Mouse (Mus musculus): Measurements from ENCODE around the gene Ppfibp1. TPM values are rescaled to one million over a fixed set of nuclear protein-coding genes. Genes with fewer than 3 reads are reported as not detected.
A peak's percentile ranks its signal among the peaks of the same experiment; 100 is the strongest.

The Ppfibp1 gene
- 12.7 and 16.5 TPM in 2 replicates for polyA plus RNA-seq (2015; fragmentation: Nextera tagmentation; extraction: Ambion mirVana)

DNA sequence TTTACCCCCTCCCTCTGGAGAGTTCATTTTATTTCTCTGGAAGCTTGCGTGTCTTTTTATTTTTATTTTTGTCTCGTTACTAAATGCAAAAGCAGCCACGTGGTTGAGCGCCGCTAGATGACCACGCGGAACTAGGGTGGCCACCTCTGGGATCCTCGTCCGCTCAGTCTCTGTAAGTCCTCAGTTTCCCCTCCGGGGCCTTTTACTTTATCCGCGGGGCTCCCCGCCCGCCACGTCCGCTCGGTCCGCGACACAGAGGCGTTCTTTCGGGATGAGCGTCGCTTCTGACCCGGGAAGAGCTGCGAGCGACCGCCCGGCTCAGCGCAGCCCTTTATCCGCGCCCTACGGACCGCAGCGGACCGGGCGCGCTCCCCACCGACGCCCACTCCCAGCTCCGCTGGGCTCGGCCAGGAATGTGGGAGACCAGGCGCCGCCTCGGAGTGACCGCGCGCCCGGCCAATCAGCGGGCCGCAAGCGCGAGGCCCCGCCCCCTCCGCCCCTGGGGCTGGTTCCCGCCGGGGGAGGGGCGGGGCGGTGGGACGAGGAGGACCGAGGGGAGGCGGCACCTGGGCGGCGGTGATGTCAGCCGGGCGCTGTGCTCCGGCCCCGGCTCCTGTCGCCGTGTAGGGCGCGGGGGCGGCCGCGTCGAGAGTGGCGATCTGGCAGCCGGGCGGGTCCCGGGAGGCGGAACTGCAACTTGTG is at the start of gene Ppfibp1:
TSS of gene Ppfibp1 (plus strand) at position 530 of the 702 bp plus-strand sequence.
- no peaks in the 10 kb centered on the region for H3K36me3 ChIP-seq (ENCODE audit: poor library complexity, severe bottlenecking)
- peak within 1 kb of the TSS; percentile 80 for H3K4me3 ChIP-seq
- no peak within 1 kb of the TSS for H3K27ac ChIP-seq
- ATAC-seq, result peak; percentile 97
- WGBS, result under 1% methylated on average over 71 of the region's 80 CpGs
- H3K27me3 ChIP-seq, result peaks cover 3% of the 10 kb centered on the region; the same call in 1 of the 2 replicates
- peaks cover 11% of the 10 kb centered on the region for H3K4me1 ChIP-seq
- peak within 1 kb of the TSS; percentile 79 for H3K4me2 ChIP-seq
- H3K9ac ChIP-seq, result peak within 1 kb of the TSS; percentile 76
- no peaks in the 10 kb centered on the region for H3K9me3 ChIP-seq (replicated peaks)

DNA sequence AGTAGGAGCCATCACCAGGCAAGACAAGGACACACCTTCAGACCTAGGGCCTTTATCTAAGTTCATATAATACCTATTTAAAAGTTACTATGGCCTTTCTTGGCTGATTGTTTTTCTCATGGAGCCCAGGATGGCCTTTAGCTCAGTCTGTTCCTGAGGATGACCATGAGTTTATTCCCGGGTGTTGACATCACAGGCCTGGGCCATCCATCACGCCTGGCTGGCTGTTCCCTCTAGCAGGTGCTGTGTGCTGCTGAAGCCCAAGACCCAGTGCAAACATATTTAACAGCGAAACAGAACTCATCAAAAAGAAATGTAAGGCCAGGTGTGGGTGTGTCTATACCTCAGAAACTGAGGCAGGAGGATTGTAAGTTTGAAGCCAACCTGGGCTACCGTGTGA is 49.4 kb upstream of the Ppfibp1 start:
- Histone ChIP-seq H3K36me3 (ENCODE audit: poor library complexity, severe bottlenecking) (no peaks in the 10 kb centered on the region), H3K4me2 (no peak overlapping the region), H3K4me1 (no peaks in the 10 kb centered on the region), H3K9me3 (replicated peaks) (no peaks in the 10 kb centered on the region), H3K9ac (no peak overlapping the region), H3K27me3 (no peaks in the 10 kb centered on the region), H3K4me3 (no peak overlapping the region), H3K27ac (no peak overlapping the region)
- no peak for ATAC-seq
- 89% methylated on average over 4 of the region's 4 CpGs for WGBS

DNA sequence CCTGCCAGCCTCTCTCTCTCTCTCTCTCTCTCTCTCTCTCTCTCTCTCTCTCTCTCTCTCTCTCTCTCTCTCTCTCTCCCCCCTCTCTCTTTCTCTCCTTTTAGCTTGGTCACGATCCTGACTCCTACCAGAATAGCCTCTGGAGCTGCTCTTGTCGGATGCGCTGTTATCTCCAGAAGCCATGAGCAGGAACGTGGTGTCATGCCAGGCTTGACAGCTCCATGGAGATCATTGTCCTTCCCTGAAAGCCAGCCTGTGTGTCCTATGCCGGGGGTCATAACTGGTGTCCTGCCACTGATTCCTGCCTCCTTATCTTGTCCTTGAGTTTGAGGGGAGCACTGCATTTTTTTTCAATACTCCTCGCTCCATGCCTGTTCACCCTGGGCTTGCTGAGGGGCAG is 43.4 kb upstream of the Ppfibp1 start:
- 93% methylated on average over 6 of the region's 6 CpGs for WGBS
- H3K9me3 ChIP-seq (replicated peaks), result no peaks in the 10 kb centered on the region
- no peak overlapping the region for H3K4me2 ChIP-seq
- no peak overlapping the region for H3K4me3 ChIP-seq
- no peak overlapping the region for H3K9ac ChIP-seq
- no peaks in the 10 kb centered on the region for H3K4me1 ChIP-seq
- H3K27me3 ChIP-seq, result no peaks in the 10 kb centered on the region
- H3K27ac ChIP-seq, result no peak overlapping the region
- no peaks in the 10 kb centered on the region for H3K36me3 ChIP-seq (ENCODE audit: poor library complexity, severe bottlenecking)
- ATAC-seq, result no peak

DNA sequence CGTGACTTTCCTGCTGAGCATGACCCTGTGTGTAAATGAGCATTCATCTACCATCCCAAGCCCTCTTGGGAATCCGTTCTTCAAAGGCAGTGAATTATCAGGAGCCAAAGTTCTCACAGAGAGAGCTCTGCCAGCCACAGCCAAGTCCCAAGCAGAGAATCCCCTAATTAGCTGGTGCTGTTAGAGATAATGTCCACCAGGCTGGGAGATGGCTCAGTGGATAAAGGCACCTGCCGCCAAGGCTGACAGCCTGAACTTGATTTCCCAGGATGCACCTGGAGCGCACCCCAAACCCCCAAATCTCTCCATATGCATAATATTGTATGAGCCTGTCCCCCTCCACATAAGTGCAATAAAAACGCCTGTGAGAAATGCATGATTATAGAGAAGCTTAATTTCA is 42.9 kb upstream of the Ppfibp1 start:
- H3K36me3 ChIP-seq (ENCODE audit: poor library complexity, severe bottlenecking), result no peaks in the 10 kb centered on the region
- H3K9ac ChIP-seq, result no peak overlapping the region
- no peak overlapping the region for H3K4me2 ChIP-seq
- WGBS, result 65% methylated on average over 5 of the region's 5 CpGs
- ATAC-seq, result no peak
- H3K27ac ChIP-seq, result no peak overlapping the region
- no peaks in the 10 kb centered on the region for H3K27me3 ChIP-seq
- no peak overlapping the region for H3K4me3 ChIP-seq
- no peaks in the 10 kb centered on the region for H3K4me1 ChIP-seq
- H3K9me3 ChIP-seq (replicated peaks), result no peaks in the 10 kb centered on the region

DNA sequence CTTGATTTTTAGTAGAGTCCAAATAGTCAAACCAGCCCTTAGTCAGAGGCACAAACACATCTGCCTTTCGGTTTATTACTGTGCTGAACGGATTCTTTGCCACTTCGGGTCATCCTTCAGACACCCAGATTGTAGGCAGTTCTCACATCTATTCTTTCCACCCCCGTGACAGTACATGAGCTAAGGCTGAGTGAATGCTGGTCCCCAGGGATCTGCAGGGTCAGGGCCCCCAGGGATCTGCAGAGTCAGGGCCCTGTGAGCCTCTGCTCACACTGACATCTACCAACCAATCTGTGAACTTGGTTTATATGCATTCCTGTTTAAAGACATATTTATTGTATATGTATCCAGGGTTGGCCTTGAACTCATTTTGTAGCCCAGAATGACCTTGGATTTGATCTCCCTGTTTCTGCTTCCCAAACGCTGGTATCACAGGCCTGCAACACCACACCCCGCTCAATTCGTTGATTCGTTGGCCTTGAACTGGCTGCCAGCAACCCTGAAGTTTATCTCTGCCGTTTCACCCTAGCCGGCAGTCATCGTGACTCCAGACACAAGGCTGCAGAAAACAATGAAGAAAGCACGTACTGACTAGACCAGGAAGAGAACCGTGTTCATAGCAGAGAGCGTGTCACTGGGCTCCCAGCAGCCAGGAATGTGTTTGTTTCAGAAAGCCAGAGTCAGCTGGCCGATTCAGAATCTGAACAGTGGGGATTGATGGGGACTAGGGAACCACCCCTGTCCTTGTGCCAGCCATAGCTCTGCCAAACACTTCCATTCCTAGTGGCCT is 42.1 kb upstream of the Ppfibp1 start:
- no peaks in the 10 kb centered on the region for H3K9me3 ChIP-seq (replicated peaks)
- H3K36me3 ChIP-seq (ENCODE audit: poor library complexity, severe bottlenecking), result no peaks in the 10 kb centered on the region
- no peak for ATAC-seq
- WGBS, result 83% methylated on average over 15 of the region's 15 CpGs
- no peaks in the 10 kb centered on the region for H3K27me3 ChIP-seq
- no peak overlapping the region for H3K27ac ChIP-seq
- H3K4me3 ChIP-seq, result no peak overlapping the region
- H3K4me1 ChIP-seq, result no peaks in the 10 kb centered on the region
- no peak overlapping the region for H3K9ac ChIP-seq
- H3K4me2 ChIP-seq, result no peak overlapping the region

DNA sequence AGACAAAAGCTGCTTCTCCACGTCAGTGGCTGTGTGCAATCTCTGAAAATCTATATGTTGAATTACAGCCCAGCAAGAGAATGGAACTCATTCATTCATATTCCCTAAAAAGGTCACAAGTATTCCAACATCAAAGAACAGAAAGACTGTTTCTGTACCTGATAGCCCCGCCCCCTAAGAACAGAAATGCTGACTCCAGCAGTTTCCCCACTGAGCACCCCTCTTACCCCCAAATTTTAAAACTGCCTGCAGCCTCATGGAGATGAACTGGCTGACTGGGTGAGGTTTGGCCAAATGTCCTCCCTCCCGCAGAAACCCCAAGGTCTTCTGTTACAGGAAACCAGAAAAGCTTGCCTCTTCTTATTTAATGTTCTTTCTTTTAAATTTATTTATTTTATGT is 40.9 kb upstream of the Ppfibp1 start:
- no peaks in the 10 kb centered on the region for H3K27me3 ChIP-seq
- 73% methylated on average over 3 of the region's 3 CpGs for WGBS
- H3K4me1 ChIP-seq, result no peaks in the 10 kb centered on the region
- no peak overlapping the region for H3K4me2 ChIP-seq
- no peaks in the 10 kb centered on the region for H3K9me3 ChIP-seq (replicated peaks)
- H3K27ac ChIP-seq, result no peak overlapping the region
- no peak for ATAC-seq
- H3K36me3 ChIP-seq (ENCODE audit: poor library complexity, severe bottlenecking), result no peaks in the 10 kb centered on the region
- no peak overlapping the region for H3K4me3 ChIP-seq
- H3K9ac ChIP-seq, result no peak overlapping the region

DNA sequence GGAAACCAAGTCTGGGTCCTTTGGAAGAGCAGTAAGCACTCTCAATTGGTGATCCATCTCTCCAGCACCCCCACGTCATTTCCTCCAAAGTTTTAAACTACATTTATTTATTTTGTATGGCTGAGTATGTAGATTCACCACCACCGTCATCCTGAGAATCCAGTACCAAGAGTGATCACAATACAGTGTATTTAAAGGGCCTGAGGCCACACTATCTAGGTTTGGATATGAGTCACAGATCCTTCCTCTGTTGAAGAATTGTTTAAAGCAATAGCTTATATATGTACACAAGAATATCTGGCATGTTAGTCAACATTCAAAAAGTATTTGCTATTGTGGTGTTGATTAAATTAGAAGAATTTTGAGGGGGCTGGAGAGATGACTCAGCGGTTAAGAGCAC is 40.0 kb upstream of the Ppfibp1 start:
- Histone ChIP-seq H3K9ac (no peak overlapping the region), H3K4me2 (no peak overlapping the region), H3K36me3 (ENCODE audit: poor library complexity, severe bottlenecking) (no peaks in the 10 kb centered on the region), H3K4me1 (no peaks in the 10 kb centered on the region), H3K27ac (no peak overlapping the region), H3K4me3 (no peak overlapping the region), H3K9me3 (replicated peaks) (no peaks in the 10 kb centered on the region), H3K27me3 (no peaks in the 10 kb centered on the region)
- 89% methylated on average over 3 of the region's 3 CpGs for WGBS
- ATAC-seq, result no peak

DNA sequence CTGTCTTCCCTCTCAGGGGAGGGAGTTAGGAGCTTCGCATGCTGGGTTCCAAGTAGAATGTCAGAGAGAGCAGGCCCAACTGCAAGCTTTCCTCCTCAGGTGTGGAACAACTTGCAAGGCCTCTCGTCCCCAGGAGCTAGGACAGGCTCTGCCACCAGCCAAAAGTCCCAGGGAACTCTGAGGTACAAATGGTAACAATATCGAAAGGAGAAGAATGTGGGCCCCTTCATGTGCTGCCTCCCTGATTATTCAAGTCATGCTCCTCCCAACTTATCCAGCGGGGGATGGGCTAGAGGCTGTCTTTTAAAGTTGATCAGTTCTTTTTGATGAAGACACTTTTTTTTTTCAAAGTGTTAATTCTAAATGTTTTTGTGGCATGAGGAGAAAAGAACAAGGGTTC is 38.2 kb upstream of the Ppfibp1 start, which contains the start of gene Smco2:
TSS of gene Smco2 (plus strand) at position 55 of the 400 bp plus-strand sequence.
- H3K4me1 ChIP-seq, result no peaks in the 10 kb centered on the region

DNA sequence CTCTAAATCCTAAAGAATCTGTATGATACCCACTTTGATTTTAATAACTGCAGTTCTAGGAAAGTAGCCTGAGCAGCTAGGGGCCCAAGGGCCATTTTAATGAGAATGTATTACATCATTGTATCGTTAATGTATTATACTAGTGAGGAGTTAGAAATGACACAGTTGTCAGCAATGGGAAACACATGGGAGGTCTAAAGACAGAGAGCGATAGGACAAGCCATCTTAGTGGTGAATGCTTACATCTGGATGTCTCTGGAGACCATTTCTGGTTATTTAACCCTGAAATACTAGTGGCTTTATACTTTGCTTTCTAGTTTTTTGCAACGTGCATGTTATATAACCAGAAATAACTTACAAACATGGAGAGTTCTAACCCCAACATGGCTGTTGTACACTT is 36.4 kb upstream of the Ppfibp1 start:
- Histone ChIP-seq H3K4me1 (no peaks in the 10 kb centered on the region), H3K9me3 (replicated peaks) (no peaks in the 10 kb centered on the region), H3K4me2 (no peak overlapping the region), H3K36me3 (ENCODE audit: poor library complexity, severe bottlenecking) (no peaks in the 10 kb centered on the region), H3K27me3 (no peaks in the 10 kb centered on the region), H3K9ac (no peak overlapping the region), H3K4me3 (no peak overlapping the region), H3K27ac (no peak overlapping the region)
- ATAC-seq, result no peak
- WGBS, result 92% methylated on average over 3 of the region's 3 CpGs

More for the DNA sequence above, 38.2 kb upstream of the Ppfibp1 start, which contains the start of gene Smco2:
- no peak within 1 kb of the TSS for H3K4me2 ChIP-seq
- WGBS, result 70% methylated on average over 4 of the region's 4 CpGs
- no peak for ATAC-seq
- H3K9me3 ChIP-seq (replicated peaks), result no peaks in the 10 kb centered on the region
- no peak within 1 kb of the TSS for H3K27ac ChIP-seq
- no peaks in the 10 kb centered on the region for H3K27me3 ChIP-seq
- H3K4me3 ChIP-seq, result no peak within 1 kb of the TSS
- H3K9ac ChIP-seq, result no peak within 1 kb of the TSS
- no peaks in the 10 kb centered on the region for H3K36me3 ChIP-seq (ENCODE audit: poor library complexity, severe bottlenecking)

DNA sequence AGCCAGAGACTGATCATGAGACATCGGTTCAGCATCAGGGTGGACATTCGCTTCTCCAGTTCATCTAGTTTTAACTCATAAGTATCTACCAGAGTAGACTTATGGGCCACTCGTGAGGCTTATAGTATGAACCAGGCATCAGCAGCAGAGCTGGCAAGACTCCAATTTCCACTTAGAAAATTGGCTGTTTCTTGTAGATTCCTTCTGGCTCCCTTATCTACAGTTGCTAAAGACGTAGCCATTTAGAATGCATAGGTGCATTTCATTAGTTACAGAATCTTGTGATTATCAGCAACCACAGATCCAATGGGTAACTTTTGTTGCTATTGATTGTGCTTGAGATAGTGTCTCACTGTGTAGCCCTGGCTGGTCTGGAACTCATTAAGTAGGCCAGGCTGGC is 35.5 kb upstream of the Ppfibp1 start:
- Histone ChIP-seq H3K9me3 (replicated peaks) (no peaks in the 10 kb centered on the region), H3K4me1 (no peaks in the 10 kb centered on the region), H3K36me3 (ENCODE audit: poor library complexity, severe bottlenecking) (no peaks in the 10 kb centered on the region), H3K9ac (no peak overlapping the region), H3K27ac (no peak overlapping the region), H3K27me3 (no peaks in the 10 kb centered on the region), H3K4me2 (no peak overlapping the region), H3K4me3 (no peak overlapping the region)
- WGBS, result 82% methylated on average over 4 of the region's 4 CpGs
- ATAC-seq, result no peak

DNA sequence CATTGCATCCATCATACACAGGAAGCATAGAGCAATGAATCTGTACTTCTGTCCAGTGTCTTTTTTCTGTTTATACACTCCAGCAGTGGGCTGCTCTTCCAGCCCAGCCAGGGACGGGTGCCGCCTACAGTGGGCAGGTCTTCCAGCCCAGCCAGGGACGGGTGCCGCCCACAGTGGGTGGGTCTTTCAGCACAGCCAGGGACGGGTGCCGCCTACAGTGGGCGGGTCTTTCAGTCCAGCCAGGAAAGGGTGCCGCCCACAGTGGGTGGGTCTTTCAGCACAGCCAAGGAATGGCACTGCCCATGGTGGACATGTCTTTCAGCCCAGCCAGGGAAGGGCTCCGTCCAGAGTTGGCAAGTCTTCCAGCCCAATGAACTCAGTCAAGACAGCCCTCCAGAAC is 33.1 kb upstream of the Ppfibp1 start:
- Histone ChIP-seq H3K27me3 (no peaks in the 10 kb centered on the region), H3K4me2 (no peak overlapping the region), H3K36me3 (ENCODE audit: poor library complexity, severe bottlenecking) (no peaks in the 10 kb centered on the region), H3K4me1 (no peaks in the 10 kb centered on the region), H3K9me3 (replicated peaks) (no peaks in the 10 kb centered on the region), H3K9ac (no peak overlapping the region), H3K4me3 (no peak overlapping the region), H3K27ac (no peak overlapping the region)
- WGBS, result 98% methylated on average over 9 of the region's 9 CpGs
- peak; percentile 27; the same call in 1 of the 2 replicates for ATAC-seq

DNA sequence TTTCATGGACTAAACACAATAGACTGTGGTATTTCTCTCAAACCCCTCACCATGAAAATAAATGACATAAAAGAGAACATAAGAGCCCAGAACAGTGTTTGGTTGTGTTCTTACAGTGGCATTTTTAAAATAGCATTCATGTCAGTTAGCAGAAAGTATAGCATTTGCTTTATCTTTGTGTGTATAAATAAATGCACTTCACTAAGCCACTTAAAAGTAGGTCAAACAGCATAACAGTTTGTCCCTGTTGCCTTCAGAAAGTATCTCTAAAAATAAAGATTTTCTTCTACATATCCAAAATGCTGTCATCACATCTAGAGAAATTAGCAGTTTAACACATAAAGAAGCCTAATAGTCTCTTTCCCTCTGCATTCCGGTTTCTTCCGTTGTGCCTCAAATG is 30.9 kb upstream of the Ppfibp1 start:
- Histone ChIP-seq H3K4me1 (no peaks in the 10 kb centered on the region), H3K36me3 (ENCODE audit: poor library complexity, severe bottlenecking) (no peaks in the 10 kb centered on the region), H3K9me3 (replicated peaks) (no peaks in the 10 kb centered on the region), H3K9ac (no peak overlapping the region), H3K27ac (no peak overlapping the region), H3K4me3 (no peak overlapping the region), H3K4me2 (no peak overlapping the region), H3K27me3 (no peaks in the 10 kb centered on the region)
- no peak for ATAC-seq
- 92% methylated on average over 2 of the region's 2 CpGs for WGBS

Data from forebrain, embryonic 13.5 days (tissue).